Mouse (Mus musculus) thymus, adult 2 months (tissue): ENCODE results near the gene Sema5b.

Experiments
- CTCF ChIP-seq: fragments of 200-500 bp; IDR thresholded peaks from 2 replicates; pipeline ENCODE4 v1.5.1; 2012; ENCODE audit warnings: mild to moderate bottlenecking, control low read depth, low read length, moderate library complexity, borderline replicate concordance; ENCODE audit not compliant: control insufficient read depth, poor library complexity, insufficient read depth; ENCODE audit errors: extremely low read depth
- POLR2A ChIP-seq: fragments of 200-500 bp; IDR thresholded peaks from 2 replicates; pipeline ENCODE4 v1.6.1; 2012; ENCODE audit warnings: mild to moderate bottlenecking, low read length, control low read depth, moderate library complexity; ENCODE audit not compliant: control insufficient read depth, poor library complexity, insufficient read depth; ENCODE audit errors: extremely low read depth

- TF ChIP-seq CTCF: no peak
- TF ChIP-seq POLR2A: no peak
These were observed 8.4 kb downstream of the Sema5b start for GRCm38 (mm10) chr16:35549354-35549753.
